17 mouse cellular contexts compared by ENCODE assay signal in the genomic region with DNA sequence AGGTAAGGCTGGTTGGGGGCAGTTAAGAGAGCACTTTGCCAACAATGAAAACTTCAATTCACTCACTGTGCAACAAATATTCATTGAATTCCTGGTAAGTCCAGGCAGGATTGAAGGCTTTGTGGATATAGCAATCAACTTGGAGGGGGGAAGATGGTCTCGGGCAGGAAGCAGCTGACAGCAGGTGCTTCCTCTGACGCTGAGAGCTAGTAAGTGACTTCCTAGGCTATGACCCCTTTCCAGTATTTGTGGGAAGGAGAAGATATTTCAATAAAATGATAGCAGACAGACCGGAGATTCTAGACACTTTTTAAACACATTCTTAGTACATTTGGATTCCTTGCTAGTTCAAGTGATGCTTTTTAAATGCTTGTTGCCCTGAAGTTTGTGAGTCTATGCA.
DNase-seq lines count a peak whose midpoint lies in the region; ATAC-seq and TF ChIP-seq lines count a peak whose summit lies in the region.
"Had no signal": no experiment of that assay in that cellular context is flagged by ENCODE, and none has a peak within 500 bp of the region (broad histone marks: within the 10 kb centered on the region; RNA-seq: fewer than 3 reads in every experiment).

No protein-coding gene starts in this region.

- H3K27ac ChIP-seq in gastrocnemius, adult 2 months: peak overlapping the region; percentile 63
- no peak overlapping the region for H3K27ac ChIP-seq in lung, embryonic 14.5 days (ENCODE audit: low read depth)
- H3K27ac ChIP-seq in kidney, postnatal 0 days: no peak overlapping the region
- H3K27ac ChIP-seq: embryonic facial prominence, embryonic 13.5 days; forebrain, embryonic 15.5 days; hindbrain, postnatal 0 days; limb, embryonic 12.5 days; midbrain, embryonic 13.5 days had no signal

- 54% methylated on average over 3 of the region's 3 CpGs for WGBS in lung, embryonic 14.5 days
- 60% methylated on average over 3 of the region's 3 CpGs for WGBS in kidney, postnatal 0 days

- H3K4me2 ChIP-seq in lung, embryonic 14.5 days: no peak overlapping the region
- H3K4me2 ChIP-seq in kidney, postnatal 0 days (ENCODE audit: low read length): no peak overlapping the region
- H3K4me2 ChIP-seq: embryonic facial prominence, embryonic 13.5 days; forebrain, embryonic 15.5 days; limb, embryonic 12.5 days; midbrain, embryonic 13.5 days; neural tube, embryonic 13.5 days had no signal

- H3K4me1 ChIP-seq in lung, embryonic 14.5 days (ENCODE audit: insufficient read depth): 0 out of 2 replicates have a peak, but pooled peaks cover 2% of the 10 kb centered on the region
- peaks cover 3% of the 10 kb centered on the region; the same call in 1 of the 2 replicates for H3K4me1 ChIP-seq in kidney, postnatal 0 days (replicated peaks; ENCODE audit: insufficient read depth, low read length)

- no peak overlapping the region for H3K4me3 ChIP-seq in gastrocnemius, adult 2 months
- H3K4me3 ChIP-seq in lung, embryonic 14.5 days (ENCODE audit: low read depth, low read length): no peak overlapping the region
- H3K4me3 ChIP-seq in kidney, postnatal 0 days (replicated peaks; ENCODE audit: low read depth, low read length): no peak overlapping the region
- H3K4me3 ChIP-seq: embryonic facial prominence, embryonic 13.5 days; forebrain, embryonic 15.5 days; limb, embryonic 12.5 days; midbrain, embryonic 13.5 days; neural tube, embryonic 13.5 days had no signal

- ATAC-seq in lung, embryonic 14.5 days (ENCODE audit: insufficient read depth): no peak
- no peak for ATAC-seq in kidney, postnatal 0 days (replicated peaks; ENCODE audit: low FRiP score, low read depth)
- ATAC-seq: CD4-positive, CD25-positive, alpha-beta regulatory T cell, adult 4 months; forebrain, embryonic 15.5 days; hindbrain, postnatal 0 days; midbrain, embryonic 13.5 days had no signal

- DNase-seq in gastrocnemius, adult 2 months: no peak
- no peak for DNase-seq in gastrocnemius, postnatal 36 days
- peak; percentile 45 for DNase-seq in lung, embryonic 14.5 days
- DNase-seq in lung, postnatal 10 days: no peak
- peak; percentile 62 for DNase-seq in kidney, postnatal 0 days (ENCODE audit: low spot score)
- DNase-seq in thymus, postnatal 25 days: peak; percentile 15
- DNase-seq in frontal cortex, adult 2 months (ENCODE audit: extremely low spot score in 1 of 2, low spot score in 1 of 2): no peak
- DNase-seq: cerebellum, adult 8-10 months; layer of hippocampus, adult 9-11 months; lung, postnatal 14 days had no signal

- no peaks in the 10 kb centered on the region for H3K36me3 ChIP-seq in lung, embryonic 14.5 days (ENCODE audit: insufficient read depth)
- no peaks in the 10 kb centered on the region for H3K36me3 ChIP-seq in kidney, postnatal 0 days (ENCODE audit: insufficient read depth, low read length)
- H3K36me3 ChIP-seq: embryonic facial prominence, embryonic 13.5 days; forebrain, embryonic 15.5 days; limb, embryonic 12.5 days; midbrain, embryonic 13.5 days; neural tube, embryonic 13.5 days had no signal

- H3K9ac ChIP-seq in lung, embryonic 14.5 days: no peak overlapping the region
- H3K9ac ChIP-seq in kidney, postnatal 0 days (ENCODE audit: low read depth, low read length): no peak overlapping the region
- H3K9ac ChIP-seq: embryonic facial prominence, embryonic 13.5 days; forebrain, embryonic 15.5 days; limb, embryonic 12.5 days; midbrain, embryonic 13.5 days; neural tube, embryonic 13.5 days had no signal

- TF ChIP-seq CTCF in gastrocnemius, adult 2 months (IDR thresholded peaks at IDR 0.05): no peak
- TF ChIP-seq CTCF in lung, embryonic 14.5 days (IDR thresholded peaks at IDR 0.05; ENCODE audit: low read depth): no peak
- no peak for TF ChIP-seq CTCF in kidney, postnatal 0 days (IDR thresholded peaks at IDR 0.05; ENCODE audit: low read depth)

- intact Hi-C loops in gastrocnemius, adult 2 months (cut with DNase I): no loop called here
- intact Hi-C loops in gastrocnemius, postnatal 36 days (cut with DNase I): no loop called here

- no peaks in the 10 kb centered on the region for H3K27me3 ChIP-seq in lung, embryonic 14.5 days (ENCODE audit: insufficient read depth, low read length)
- H3K27me3 ChIP-seq in kidney, postnatal 0 days (ENCODE audit: insufficient read depth, low read length): no peaks in the 10 kb centered on the region
- H3K27me3 ChIP-seq: forebrain, embryonic 15.5 days; midbrain, embryonic 13.5 days; neural tube, embryonic 13.5 days had no signal

- no peaks in the 10 kb centered on the region for H3K9me3 ChIP-seq in lung, embryonic 14.5 days (ENCODE audit: low read depth, low read length)
- no peaks in the 10 kb centered on the region for H3K9me3 ChIP-seq in kidney, postnatal 0 days (replicated peaks; ENCODE audit: low read length)
- H3K9me3 ChIP-seq: embryonic facial prominence, embryonic 13.5 days; forebrain, embryonic 15.5 days; limb, embryonic 12.5 days; midbrain, embryonic 13.5 days; neural tube, embryonic 13.5 days had no signal

Comparison
In these comparisons a context has a peak if more than half of its experiments do, and no peak if none do; other contexts are left out.
1. DNase-seq: peak in lung, embryonic 14.5 days (single experiment), kidney, postnatal 0 days (single experiment) and thymus, postnatal 25 days (single experiment); none in gastrocnemius, adult 2 months (single experiment), gastrocnemius, postnatal 36 days (0 of 2), lung, postnatal 10 days (single experiment) and frontal cortex, adult 2 months (0 of 2).